Mouse (Mus musculus) embryonic facial prominence, embryonic 12.5 days (tissue): Measurements from ENCODE around the gene Fam102a. TPM values are rescaled to one million over a fixed set of nuclear protein-coding genes. Genes with fewer than 3 reads are reported as not detected.

Source experiments
- polyA plus RNA-seq: library from polyadenylated mRNA; unstranded; fragments of >200 nt; fragmentation: Nextera tagmentation; extraction: Ambion mirVana; gene quantifications from 2 replicates; pipeline ENCODE4 v1.2.1, GENCODE M21; 2016

Gene Fam102a
- polyA plus RNA-seq, 1 experiment from 2014 or later, result 17.0 TPM

Other genes with a start within 250 kb of the Fam102a start
- gene Golga2, start 247.9 kb upstream of the Fam102a start, polyA plus RNA-seq, result 27.4 and 29.7 TPM in 2 replicates
- gene Swi5, start 247.3 kb upstream of the Fam102a start, polyA plus RNA-seq, result 413 TPM in 2 replicates
- gene Ciz1, start 183.0 kb upstream of the Fam102a start, polyA plus RNA-seq, result 50.6 and 57.8 TPM in 2 replicates
- 45.0 and 47.8 TPM in 2 replicates for gene Dnm1, start 182.0 kb upstream of the Fam102a start, polyA plus RNA-seq
- 53.9 and 54.6 TPM in 2 replicates for gene 1110008P14Rik, start 153.4 kb upstream of the Fam102a start, polyA plus RNA-seq
- gene Lcn2, start 147.1 kb upstream of the Fam102a start, polyA plus RNA-seq, result 1.3 and 1.4 TPM in 2 replicates
- 36.1 and 36.9 TPM in 2 replicates for gene Ptges2, start 139.4 kb upstream of the Fam102a start, polyA plus RNA-seq
- 6.1 and 6.3 TPM in 2 replicates for gene Naif1, start 84.9 kb upstream of the Fam102a start, polyA plus RNA-seq
- gene Slc25a25, start 83.9 kb upstream of the Fam102a start, polyA plus RNA-seq, result 30.2 and 31.5 TPM in 2 replicates
- 110 and 113 TPM in 2 replicates for gene Dpm2, start 35.5 kb downstream of the Fam102a start, polyA plus RNA-seq
- 2.9 and 3.4 TPM in 2 replicates for gene Pip5kl1, start 39.5 kb downstream of the Fam102a start, polyA plus RNA-seq
- gene 9430097D07Rik, start 40.4 kb downstream of the Fam102a start, polyA plus RNA-seq, result 0.29 TPM in 1 of 2 replicates, not detected in the other
- 32.7 and 36.5 TPM in 2 replicates for gene St6galnac4, start 51.8 kb downstream of the Fam102a start, polyA plus RNA-seq
- 26.4 and 28.1 TPM in 2 replicates for gene St6galnac6, start 64.4 kb downstream of the Fam102a start, polyA plus RNA-seq
- gene Ak1, start 86.4 kb downstream of the Fam102a start, polyA plus RNA-seq, result 19.4 and 24.1 TPM in 2 replicates
- gene Eng, start 111.3 kb downstream of the Fam102a start, polyA plus RNA-seq, result 32.1 and 36.4 TPM in 2 replicates
- gene Fpgs, start 168.8 kb downstream of the Fam102a start, polyA plus RNA-seq, result 31.1 and 32.3 TPM in 2 replicates
- 121 and 126 TPM in 2 replicates for gene Cdk9, start 177.7 kb downstream of the Fam102a start, polyA plus RNA-seq
- gene Sh2d3c, start 185.7 kb downstream of the Fam102a start, polyA plus RNA-seq, result 27.6 and 29.1 TPM in 2 replicates
- 0.34 and 0.43 TPM in 2 replicates for gene 6330409D20Rik, start 205.7 kb downstream of the Fam102a start, polyA plus RNA-seq
- gene Tor2a, start 221.9 kb downstream of the Fam102a start, polyA plus RNA-seq, result 61.5 and 67.0 TPM in 2 replicates
- gene Ttc16, start 240.3 kb downstream of the Fam102a start, polyA plus RNA-seq, result 0.23 and 0.34 TPM in 2 replicates
- 3.3 and 6.4 TPM in 2 replicates for gene Ptrh1, start 240.5 kb downstream of the Fam102a start, polyA plus RNA-seq
- gene Cfap157, start 249.1 kb downstream of the Fam102a start, polyA plus RNA-seq, result 0.74 and 1.6 TPM in 2 replicates